Mouse (Mus musculus) gastrocnemius, adult 18-20 months (tissue): ENCODE results near the gene Lmf1. TPM values are rescaled to one million over a fixed set of nuclear protein-coding genes. Genes with fewer than 3 reads are reported as not detected.

ENCODE experiments used
- DNase-seq: peaks from one replicate; pipeline ENCODE4 v3.0.0; 2021; ENCODE audit warnings: low spot score
- total RNA-seq, 2 experiments: library from RNA; stranded (reverse); gene quantifications; 2 replicates each; pipeline ENCODE4 v1.2.3; 2021

The Lmf1 gene
- total RNA-seq, 2 experiments from 2014 or later, result 11.3 to 12.6 TPM

DNA sequence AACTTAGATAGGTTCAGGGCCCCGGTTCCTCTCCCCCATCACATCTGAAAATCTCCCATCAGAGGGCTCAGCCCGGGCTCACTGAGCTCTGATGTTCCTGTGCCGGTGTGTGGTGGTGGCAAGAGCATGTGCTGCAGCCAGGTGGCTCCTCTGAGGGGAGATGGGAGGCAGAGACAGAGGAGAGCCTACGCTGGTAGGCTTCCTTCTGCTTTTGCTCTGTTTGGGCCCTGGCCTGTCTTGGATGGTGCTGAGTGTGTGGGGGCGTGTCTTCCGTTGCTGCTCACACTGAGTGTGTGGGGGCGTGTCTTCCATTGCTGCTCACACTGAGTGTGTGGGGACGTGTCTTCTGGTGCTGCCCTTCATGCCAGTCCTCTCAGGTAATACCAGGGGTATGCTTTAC lies 23.5 kb downstream of the Lmf1 start:
- DNase-seq, result no peak

DNA sequence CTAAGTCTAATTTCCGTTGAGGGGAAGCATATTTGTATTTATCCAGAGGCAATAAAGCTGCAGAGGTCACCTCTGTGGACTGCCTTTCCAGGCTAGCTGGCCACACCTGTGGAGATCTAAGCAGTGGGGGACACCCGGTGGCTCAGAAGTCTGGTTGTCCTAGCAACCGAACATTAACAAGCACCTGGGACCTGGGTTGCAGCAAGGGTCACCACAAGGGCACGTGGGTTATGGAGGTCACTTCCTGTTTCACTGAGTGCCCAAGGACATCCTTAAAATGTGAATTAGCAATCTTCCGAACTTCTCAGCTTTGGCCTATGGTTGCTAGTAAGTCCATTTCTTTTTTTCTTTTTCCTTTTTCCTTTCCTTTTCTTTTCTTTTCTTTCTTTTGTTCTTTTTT lies 25.3 kb downstream of the Lmf1 start:
- no peak for DNase-seq

DNA sequence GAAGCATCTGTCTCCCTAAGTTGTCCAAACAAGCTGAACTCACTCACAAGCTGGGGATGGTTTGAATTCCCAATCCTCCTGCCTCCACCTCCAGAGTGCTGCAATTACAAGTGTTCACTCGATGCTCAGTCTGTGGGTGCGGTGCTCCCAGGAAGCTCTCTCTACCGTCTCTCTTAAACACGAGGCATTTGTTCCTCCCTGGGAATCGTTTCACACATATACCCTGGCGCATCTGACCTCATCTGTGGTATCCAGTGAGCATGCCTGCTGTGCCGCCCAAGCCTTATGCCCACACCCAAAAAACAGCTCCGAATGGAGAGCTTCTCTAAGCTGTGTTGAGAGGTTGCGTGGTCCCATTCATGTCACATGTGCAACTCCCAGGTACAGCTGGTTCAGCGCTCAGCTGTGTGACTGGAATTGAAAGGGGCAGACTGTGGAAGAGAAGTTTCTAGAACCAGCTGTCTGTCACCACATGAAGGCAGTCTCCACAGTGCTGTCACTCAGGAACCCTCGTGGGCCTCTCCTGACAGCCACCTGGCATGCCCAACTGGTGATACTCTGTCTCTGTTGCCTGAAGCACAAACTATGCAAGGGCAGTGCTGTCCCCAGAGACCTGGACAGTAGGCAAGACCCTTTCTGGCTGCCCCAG lies 29.4 kb downstream of the Lmf1 start:
- no peak for DNase-seq

DNA sequence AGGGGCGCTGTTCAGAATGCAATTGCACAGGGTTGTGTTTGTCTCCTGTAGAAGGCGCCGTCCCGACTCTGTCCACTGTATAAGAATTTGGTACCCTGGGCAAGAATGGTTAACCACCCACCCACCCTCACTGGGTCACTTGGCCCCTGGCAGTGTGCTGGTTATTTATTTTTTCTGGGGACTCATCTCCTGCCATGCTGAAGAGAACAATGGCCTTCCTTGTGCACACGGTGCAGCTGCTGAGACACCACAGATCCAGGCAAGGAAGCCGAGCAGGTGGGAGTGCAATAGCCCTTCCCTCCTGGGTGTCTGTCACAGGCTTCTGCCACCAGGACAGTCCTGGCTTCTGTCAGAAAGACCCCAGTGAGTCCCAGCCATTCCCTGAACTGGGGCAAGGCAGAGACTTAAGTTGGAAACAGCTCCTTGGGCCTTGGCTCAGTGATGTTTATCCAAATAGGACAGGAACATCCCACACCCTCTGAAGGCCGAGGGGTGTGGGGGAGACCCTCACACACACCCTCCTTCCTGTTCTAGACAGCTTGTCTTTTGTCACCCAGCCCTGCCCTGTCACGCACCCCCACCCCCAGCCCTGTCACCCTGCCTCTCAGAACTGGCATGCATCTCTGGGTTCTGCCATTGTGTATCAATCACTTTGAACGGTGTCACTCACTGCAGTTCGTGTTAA lies 30.1 kb downstream of the Lmf1 start:
- DNase-seq, result no peak

DNA sequence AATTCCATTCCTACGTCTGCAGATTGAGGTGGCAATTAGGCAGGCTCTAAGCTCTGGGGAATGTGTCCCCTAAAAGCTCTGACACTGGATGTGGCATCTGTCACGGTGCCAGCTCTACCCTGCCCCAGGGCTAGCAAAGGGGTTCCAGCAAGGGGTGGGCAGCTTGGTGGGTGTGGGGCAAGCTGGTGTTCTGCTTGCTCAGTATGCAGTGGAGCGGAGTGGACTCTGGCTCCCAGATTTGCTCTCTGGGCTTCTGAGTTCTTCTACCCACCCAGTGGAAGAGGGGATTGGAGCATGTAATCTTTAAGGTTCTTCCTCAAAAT lies 30.6 kb downstream of the Lmf1 start:
- no peak for DNase-seq

DNA sequence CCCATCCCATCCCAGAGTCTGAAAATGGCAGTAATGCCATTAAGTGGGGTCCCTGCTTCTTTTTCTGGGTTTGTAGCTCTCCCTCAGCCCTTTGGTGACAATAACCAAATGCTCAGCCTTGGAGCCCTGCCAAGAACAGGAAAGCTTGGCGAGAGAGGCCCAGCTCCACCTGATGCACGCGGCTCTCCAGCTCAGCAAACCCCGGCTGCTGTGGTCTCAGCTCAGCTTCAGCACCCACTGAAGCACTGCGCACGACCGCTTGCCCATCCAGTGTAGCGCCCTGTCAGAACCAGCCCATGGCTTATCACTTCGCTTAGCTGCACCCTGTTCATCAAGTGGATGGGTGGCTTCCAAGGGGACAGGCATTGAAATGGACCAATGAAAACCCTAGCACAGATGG lies 31.3 kb downstream of the Lmf1 start:
- DNase-seq, result no peak

DNA sequence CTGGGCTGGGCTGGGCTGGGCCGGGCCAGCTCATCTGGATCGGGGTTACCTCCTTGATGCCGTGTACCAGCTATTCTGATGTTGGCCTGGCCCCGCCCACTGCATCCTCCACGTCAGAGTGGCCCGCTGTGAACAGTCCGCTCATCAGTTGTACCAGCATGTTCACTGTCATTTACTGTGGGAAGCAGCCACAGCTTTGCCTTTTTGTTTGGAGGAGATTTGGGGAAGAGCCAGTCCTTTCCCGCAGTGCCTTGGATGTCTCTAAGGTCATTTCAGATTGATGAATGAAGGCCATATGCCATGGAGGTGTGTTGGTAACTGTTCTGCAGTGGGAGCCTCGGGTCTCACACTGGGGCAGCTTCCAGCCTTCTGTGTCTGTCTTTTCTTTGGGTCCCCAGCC lies 33.7 kb downstream of the Lmf1 start:
- DNase-seq, result no peak

DNA sequence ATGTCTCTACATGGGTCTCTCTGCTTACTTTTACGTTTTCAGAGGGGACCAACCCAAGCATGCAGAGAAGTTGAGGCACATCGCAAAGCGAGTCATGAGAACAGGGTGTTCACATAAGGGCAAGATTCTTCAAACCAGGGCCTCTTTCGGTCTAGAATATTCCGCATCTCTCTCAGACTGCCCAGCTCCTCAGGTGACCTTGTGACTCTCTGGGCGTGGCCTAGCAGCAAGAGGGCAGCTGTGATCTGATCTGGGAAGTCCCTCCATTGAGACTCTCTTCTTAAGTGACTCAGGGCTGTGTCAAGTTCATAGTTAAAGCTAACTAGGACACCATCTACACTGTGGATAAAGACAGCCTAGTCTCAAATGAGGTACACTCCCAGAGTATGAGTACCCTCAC lies 34.4 kb downstream of the Lmf1 start:
- no peak for DNase-seq

DNA sequence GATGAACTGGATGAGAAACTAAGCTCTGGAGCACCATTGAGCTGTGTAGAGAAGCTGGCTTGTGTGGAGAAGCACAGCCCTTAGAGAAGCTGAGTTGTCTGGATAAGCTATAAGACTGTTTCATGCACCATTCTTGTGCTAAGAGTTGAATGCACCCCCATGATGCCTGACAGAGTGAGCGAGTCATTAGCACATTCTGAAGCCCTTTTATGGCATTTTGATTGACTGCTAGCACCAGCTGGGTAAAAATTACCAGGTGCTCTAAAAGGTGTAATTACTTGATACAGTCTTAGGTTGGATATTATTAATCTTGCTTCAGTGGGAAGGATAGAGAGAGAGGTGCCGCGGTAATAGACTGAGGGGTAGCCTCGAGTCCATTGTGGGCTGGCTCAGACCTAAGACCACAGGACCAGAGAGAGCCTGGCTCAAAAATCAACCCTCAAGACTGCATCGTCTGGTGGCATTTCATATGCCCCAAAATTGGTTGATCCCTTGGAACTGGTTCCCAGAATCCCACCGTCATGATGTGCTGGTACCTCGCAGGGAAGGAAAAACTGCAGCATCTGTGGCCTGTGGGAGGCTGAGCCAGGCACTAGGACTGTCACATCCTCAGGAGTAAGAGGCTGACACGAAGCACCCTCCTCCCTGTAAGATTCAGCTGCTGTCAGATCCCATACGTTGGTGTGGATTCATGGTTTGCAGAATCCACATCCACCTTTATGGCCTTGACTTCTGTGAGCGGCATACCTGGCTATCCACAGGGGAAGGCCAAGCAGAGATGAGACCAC lies 36.0 kb downstream of the Lmf1 start:
- no peak for DNase-seq

DNA sequence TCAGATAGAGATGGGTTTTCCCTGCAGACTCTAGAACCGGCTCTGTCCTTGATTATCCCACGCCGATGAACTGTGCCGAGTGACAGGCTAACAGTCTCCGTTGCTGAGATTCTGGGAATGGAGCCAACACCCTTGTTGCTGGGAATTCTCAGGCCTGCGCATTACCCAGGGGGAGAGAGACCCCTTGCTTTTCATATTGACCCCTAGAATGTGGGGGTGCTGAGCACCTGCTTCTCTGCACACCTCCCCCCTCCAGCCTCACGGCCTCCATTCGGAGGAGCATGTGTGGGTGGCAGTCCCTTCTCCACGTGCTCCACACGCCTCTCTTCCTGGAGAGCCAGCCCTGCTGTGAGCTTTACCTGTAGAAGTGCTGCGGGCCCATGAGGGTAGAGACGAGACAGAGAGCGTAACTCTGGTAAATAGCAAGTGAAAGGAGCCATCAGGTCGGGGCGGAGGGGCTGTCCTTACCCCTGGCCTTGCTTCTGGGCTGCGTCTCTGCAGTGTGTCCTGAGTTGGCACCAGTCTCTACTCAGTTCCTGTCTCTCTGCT lies 39.7 kb downstream of the Lmf1 start:
- no peak for DNase-seq

DNA sequence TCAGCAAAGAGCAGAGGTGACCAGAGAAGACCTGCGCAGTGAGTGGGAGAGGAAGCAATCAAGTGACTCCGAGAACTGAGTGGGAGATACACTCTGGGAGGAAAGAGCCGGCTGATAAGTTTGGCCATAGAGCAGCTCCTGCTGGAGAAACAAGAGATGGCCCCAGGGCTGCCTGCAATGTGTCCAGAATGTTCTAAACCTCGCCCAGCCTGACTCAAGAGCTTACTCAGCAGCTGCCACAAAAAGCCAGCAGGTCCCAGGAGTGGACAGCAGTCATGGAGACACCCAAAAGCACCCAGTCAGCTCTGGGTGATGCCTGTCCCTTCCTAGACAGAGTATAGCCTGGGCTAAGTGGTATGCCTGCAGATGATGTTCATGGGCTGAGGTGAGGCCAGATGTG lies 44.6 kb downstream of the Lmf1 start:
- peak; percentile 23 for DNase-seq

DNA sequence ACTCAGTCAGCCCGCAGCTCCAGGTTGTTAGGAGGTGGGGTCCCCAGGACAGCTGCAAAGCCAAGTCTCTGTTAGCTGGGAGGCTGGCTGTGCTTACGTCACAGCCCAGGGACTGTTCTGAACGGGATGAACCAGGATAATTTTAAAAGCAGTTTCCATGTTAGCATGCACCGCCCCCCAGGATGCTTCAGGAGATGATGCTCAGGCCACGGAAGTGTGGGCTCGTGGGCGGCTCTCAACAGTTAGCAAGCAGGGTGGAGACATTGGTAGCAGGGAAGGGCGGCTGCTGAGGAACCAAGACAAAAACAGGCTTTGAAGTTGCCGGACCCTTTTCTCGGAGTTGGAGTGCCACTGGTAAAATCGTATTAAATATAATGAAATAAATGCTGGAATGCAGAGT lies 45.0 kb downstream of the Lmf1 start:
- DNase-seq, result no peak

DNA sequence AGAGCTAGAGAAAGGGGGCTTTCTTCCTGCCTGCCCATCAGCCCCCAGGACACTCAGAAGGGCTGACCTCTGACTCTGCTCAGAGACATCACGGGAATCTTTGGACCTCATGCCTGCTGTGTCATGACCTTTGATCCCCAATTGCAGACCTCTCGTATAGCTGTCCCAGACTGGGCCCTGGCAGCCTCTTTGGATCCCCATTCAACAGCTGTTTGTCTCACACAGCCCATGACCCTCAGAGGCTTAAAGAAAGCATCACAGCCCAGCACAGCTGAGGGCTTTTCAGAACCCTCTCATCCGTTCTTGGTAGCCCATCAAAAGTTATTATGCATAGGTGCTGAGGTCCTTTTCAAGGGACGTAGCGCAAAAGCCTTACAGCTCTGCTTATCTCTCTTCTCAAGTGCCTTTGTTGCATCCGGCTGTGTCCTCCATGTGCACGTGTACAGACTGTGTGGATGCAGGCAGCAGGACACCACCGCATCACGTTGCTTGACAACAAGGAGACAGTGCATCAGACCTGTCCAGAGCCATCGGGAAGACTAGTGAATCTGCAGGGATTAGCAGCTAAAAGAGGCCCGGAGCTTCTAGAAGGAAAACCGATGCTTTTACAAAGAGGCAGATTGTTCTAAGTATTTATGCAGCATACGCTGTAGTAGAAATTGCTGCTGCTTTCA lies 45.7 kb downstream of the Lmf1 start:
- DNase-seq, result no peak

DNA sequence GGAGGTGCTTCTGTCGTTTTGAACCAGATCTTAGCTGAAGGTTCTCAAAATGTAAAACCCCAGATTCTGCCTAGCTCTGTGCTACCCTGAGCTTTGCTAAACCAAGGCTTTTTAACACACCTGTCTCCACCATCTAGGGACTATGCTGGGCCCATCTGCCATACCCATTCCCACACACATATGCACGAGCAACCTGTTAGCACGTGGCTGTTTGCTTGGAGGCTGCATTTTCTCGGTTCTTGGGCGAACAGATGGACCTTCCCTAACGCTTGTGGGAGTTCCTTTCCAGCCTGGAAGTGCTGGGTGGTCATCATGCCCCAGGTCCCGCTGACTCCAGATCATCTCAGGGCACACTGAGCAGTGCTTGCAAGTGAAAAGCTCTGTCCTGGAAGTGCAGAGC lies 46.4 kb downstream of the Lmf1 start:
- DNase-seq, result no peak

DNA sequence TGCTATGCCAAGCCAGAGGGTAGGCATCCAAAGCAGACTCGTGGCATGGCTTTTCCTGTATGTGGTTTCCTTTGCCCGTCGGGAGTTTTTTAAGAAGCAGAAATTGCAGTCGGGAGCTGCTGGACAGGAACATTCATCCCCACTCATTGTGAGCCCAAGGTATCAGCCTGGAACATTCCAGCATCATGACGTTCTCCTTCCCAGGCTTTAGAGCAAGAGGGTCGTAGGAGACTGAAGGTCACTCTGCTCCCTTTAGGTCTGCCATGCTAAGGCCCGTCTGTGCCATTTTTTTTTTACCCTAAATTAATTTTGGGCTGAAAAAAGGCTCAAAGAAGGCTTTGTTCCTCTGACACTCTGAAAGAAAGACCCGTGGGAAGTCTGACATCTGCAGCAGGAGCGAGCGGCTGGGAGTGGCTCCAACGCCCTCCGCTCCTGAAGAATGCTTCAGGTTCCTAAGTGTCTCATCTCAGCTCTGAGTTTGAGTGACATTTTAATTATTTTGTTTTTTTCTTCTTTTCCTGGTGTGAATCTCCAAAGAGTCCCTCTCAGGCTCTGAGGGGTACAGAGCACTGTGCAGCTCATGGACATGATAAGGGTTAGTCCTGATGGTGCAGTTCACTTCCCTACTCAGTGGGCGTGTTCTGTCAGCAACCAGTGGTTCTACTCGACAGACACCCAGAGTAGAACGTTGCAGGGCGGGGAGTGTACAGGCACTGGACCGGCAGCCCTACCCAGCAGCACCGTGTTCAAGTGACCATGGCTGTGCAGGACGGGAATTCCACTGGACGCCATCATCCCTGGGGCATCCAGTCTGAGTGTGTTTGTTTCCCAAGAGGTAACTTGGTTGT lies 47.5 kb downstream of the Lmf1 start:
- DNase-seq, result no peak

DNA sequence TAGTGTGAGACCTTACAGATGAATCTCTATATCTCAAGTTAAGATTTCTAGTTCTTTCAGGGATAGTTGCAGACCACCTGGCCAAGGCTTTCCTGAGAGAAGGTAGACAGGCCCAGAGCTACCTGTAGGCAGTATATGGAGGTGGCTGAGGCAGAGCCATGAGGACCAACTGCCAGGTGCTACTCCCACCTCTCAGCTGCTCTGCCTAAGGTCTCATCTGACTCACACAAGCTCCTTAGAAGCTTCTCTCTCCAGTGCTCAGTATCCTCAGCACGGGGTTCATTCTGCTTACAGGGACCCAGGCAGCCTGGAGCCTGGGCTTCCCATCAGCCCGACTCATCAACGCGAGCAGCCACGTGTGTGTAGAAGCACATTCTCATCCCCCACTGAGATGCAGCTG lies 51.4 kb downstream of the Lmf1 start:
- DNase-seq, result no peak

DNA sequence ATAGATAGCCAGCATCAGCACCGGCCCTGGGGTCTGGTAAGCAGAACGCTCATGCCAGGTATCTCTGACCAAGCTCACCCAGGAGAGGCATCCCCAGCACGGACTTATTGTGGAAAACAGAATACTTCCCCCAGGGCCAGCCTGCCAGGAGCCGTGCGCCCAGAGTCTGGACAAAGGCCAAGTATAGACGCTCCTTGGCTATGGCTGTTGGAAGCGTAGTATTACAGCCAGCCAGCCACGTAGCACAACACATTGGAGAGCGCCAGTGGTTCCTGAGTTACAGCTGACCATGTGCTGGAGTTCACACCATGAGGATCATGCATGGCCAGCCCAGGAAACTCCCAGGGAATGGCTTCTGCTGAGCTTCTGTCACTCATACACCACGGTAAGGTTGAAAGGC lies 55.2 kb downstream of the Lmf1 start:
- DNase-seq, result peak; percentile 65

DNA sequence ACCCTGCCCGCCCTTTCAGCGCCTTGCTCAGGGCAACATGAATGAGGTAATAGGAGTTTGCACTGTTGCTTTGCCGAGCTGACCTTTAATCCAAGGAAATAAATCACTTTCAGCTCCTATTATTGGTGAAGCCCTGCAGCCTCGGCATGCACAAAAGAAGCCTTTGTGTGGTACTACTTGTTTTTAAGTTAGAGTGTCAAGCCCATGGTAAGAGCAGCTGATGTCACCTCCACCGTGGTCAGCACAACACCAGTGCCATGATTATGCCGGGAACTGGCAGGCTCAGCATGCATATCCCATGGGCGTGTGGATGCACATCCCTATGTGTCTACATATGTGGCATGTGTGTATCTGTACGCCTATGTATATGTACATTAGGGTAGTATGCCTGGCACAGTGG lies 56.5 kb downstream of the Lmf1 start:
- DNase-seq, result no peak

DNA sequence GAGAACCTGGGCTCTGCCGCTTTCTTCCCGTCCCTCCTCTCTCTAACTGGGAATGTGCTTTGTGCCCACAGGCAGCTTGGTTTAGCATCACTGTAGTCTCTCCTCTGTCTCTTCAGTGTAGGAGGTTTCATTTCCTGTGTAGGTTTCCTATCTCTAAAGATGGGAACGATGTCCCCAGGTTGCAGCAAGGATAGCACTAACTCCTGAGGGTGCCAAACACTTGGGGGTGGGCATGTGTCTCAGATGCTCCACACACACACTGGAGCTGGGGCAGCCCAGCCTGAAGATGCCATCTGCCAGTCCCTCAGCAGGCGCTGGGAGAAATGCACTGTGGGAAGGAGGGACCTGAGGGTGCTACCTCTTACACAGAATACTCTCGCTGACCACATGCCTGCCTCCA lies 56.9 kb downstream of the Lmf1 start:
- no peak for DNase-seq

DNA sequence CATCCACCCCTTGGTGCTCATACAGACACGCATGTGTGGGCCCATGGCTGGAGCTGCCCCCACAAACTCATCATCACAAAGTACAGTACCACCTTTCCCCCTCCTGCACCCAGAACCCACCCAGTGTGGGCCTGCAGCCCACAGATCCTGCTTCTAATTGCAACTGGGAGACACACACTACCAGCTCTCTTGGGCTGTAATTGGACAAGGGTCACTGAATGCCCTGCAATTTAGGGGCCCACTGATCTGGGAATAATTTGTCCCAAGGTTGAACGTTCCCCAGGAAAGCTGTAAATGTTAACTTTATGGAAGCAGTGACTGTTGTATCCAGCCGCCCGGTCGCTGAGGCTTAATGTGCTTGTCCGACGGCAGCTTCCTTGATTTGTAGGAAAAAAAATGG lies 59.1 kb downstream of the Lmf1 start:
- DNase-seq, result no peak

DNA sequence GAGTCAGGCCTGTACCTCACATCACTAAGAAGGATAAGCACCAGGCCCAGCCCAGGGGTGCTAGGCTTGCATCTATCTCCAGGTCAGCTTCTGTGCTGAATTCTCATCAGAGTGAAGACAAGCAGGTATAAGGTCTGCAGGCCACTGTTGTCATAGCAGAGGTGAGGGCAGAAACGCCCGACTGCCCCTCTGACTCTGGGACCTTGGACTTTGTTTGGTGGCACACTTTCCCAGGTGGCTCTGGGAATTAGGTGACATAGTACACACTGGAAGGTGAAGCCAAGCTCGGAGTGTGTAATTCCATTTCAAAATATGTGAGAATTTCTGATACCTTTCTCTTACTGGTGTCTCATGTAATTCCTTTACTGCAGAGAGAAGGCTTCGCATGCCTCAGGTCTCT lies 59.6 kb downstream of the Lmf1 start:
- DNase-seq, result no peak
